Mouse (Mus musculus) liver, embryonic 14.5 days (tissue): Measurements from ENCODE around the gene Nop53.

ENCODE experiments used
- CTCF ChIP-seq: IDR thresholded peaks from 2 replicates; pipeline ENCODE4 v1.5.1; 2016; ENCODE audit warnings: antibody characterized with exemption, low read depth, control low read depth
- EP300 ChIP-seq: IDR thresholded peaks from 2 replicates; pipeline ENCODE4 v1.6.1; 2016; ENCODE audit warnings: antibody characterized with exemption, low read depth

- no peak for TF ChIP-seq CTCF
- TF ChIP-seq EP300, result no peak
Measured at GRCm38 (mm10) chr7:15980246-15980645, 34.4 kb upstream of the Nop53 start.
